Mouse (Mus musculus): ENCODE results near the gene Gm38100.

Gene Gm38100

DNA sequence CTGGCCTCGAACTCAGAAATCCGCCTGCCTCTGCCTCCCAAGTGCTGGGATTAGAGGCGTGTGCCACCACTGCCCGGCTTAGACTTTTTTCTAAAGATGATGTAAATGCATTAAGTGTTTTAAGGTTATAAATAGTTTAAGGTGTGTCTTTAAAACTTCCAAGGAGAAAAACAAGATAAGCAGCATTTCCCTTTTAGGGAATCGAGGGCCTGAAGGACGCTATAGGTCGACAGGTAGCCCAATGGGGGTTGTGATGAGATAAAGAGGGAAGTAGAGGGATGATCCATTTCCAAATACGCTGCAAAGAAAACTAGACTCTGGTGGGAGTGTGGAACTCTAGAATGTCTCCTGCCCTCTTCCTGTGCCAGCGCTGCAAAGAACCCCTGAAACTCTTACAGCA, at the start of gene Gm38100:
Gm38100 (plus strand) TSS at position 301 of the 400 bp plus-strand sequence.
- no peak for DNase-seq

DNA sequence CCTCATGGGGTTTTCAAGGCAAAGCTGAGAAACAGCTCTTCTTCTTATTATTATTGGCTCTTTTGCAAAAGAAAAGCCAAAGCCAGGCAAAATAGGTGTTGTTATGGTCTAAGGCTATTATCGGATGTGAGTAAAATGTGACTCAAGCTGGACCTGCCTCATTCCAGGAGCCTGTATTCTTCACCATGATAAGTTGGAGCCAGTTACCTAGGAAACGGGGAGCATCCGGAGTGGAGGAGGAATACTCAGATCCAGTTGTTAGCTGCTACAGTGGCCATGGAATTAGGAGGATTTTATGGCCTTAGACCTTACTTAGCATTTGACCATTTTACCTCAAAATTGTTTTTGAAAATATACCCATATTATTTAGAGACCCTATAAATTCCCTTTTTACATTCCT, 49.4 kb upstream of the Gm38100 start:
- no peak for DNase-seq

DNA sequence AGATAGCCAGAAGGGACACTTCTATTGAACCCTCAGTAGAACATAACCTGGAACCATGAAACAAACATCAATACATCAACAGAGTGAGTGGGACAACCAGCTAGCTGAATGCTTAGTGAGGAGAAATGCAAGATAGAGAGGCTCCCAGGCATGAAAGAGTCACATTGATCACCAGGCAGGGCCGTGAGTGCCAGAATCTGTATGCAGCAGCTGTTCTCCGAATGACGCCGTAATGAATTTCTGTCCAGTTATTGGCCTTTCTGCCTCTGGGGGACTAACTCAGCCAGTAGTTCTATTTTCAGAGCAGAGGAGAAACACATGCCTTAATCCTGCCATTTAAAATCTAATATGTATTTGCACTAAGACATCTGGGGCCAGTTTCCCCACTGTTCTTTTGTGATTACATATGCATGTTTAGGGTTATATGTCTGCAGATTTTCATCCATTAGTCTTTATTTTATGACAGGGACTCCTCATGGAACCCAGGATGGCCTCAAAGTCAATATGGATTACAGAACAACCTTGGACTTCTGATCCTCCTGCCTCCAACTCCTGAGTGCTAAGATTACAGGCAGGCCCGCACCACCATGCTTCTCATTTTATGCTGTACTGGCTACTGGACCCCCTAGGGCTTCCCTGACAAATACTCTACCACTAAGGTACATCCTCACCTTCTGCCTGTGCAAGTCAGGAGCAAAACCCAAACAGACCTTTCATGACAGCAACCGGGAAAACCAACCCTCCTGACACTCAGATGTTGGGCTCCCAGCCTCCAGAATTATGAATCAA, 47.9 kb upstream of the Gm38100 start:
- no peak for DNase-seq

DNA sequence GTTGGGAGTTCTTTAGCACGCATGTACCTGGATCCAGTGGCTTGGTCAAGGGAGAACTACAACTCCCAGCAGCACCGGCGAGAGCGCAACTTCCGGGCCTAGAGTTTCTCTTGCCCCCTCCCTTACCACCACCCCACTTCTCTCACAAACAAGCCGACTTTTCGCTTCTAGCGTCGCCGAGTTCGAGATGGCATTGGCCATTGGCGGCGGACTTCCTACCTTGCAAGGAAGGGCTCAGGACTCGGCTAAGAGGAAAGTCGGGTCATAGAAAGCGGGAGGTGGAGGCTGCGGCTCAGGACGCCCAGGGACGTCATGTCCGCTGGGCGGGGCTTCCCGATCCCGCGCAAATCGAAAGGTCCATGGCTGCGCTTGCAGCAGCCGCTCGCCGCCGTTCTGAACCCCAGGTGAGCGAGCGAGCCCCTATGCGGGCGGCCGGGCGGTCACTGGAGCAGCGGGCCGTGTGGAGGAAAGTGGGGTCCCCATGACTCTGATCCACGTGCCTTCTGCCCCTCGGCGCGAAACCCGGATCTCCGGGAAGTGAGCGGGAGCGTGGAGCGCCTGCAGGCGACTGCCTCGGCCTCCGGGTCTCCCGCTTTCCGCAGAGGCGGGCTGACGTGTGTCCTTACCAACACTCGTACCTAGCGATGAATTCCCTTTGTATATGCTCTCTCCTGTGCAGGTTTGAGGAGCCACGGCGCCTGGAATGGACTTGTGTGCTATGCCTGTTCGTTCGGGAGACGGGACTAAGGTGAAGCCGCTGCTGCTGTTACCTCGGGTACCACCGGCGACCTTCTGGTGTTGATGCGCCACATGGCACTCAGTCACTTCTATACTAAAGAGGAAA, 39.5 kb upstream of the Gm38100 start, which contains the start of gene Exo1:
Exo1 (plus strand) TSS at position 129 of the 844 bp plus-strand sequence.
- DNase-seq: peak; percentile 89 to 92

DNA sequence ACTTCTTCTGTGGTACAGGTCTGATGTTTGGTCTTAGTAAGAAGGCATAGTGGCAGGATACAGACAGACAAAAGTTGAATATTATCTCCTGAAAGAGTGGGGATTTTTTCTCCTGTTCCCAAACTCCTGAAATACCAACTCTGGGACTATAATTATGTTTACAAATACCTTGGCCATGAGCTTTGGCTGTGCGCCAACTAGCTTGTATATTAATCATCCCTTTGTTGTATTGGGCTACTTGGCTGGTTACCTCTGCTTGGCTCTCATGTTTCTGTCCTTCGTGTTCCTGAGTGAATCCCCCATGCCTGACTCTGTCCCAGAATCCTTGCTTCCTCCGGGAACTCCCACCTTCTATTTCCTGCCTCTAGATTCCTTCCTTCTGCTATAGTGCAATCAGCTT, 36.7 kb upstream of the Gm38100 start:
- DNase-seq: peak in 1 of 2 experiments; percentile 36

DNA sequence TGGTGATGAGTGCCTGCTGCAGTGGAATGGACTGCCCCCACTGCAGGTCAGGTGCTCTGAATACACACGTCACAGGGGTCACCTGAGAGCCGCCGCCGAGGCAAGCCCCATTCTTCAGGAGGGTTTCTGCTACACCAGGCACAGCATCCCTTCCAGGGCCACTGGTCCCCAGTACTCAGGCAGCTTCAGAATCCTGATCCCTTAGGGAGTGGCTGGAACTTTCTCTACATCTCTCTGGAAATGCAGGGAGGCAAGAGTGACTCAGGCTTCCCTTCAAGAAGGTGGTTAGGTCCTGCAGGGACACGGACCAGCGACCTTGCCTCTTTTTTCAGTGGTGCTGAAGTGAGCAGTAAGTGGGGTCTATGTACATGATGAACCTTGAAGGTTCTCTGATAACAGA, 26.9 kb upstream of the Gm38100 start:
- no peak for DNase-seq

DNA sequence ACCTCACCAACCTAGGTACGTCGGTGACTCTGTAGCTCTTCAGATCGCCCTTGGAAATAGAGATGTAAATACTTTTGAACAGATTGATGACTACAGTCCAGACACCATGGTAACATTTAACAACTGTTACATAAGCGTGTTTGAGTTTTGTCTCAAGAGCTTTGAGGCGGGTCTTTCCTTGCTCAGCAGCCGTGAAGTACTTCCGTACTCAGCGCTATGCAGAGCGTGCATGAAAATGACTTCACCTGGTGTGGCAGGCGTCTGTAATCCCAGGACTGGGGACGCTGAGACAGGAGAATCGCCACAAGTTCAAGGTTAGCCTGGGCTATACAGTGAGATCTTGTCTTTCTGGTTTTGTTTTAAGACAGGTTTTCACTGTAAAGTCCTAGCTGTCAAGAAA, 26.4 kb upstream of the Gm38100 start:
- DNase-seq: no peak

DNA sequence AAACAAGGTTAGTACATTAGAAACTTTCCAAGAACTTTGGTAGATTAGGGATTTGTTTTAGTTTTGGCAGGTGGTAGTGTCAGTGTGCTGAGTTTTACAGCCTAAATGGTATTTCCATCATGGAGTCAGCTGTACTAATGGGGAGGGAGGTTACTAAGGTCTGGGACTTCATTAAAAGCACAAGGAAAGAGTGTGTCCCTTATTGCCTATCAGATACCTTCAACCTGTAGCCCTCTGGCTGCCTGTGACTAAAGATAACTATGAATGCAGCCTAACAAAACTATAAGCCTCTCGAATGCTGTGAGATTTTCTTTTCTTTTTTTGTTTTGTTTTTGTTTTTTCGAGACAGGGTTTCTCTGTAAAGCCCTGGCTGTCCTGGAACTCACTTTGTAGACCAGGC, 8.9 kb upstream of the Gm38100 start:
- no peak for DNase-seq

DNA sequence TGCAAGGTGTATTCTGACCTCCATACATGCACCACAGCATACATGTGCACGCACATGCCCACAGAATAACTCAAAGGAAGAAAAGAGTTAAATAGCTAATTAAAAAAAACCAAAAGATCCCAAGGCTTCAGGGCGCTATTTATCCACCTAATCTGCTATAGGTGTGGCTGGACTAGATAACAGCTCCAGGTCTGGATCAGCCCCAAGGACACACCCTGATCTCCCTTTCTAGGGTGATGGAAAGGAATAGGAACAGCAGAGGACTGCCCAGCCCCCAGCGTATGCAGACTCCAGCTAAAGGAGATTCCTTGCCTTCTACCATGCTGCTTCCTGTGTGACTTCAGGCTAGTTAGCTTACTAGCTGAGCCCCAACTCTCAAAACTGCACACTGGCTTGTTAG, 8.1 kb upstream of the Gm38100 start:
- no peak for DNase-seq

DNA sequence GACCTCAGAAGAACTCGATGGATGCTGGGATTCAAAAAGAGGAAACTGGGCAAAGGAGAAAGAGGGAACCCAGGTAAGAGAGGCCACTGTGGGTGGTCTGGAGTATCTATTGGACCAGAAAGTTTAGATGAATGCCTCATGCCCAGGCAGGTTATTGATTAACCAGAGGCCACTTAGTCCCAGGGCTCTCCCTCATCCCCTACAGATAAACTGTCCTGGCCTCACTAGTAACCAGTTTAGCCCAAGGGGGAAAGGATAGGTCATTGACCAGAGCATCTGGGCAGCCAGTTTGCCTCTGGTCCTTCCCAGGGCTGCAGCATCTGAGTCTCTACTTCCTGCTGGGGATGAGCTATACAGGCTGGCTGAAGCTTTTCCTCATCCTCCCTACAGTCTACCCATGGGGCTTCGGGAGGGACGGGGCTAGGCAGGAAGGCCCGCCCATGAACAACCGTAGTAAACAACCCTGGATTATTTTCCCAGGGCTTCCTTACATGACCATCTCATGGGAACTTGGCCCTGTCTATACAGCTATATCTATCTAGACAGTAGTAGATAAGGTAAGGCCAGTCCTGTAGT, 6.3 kb upstream of the Gm38100 start:
- DNase-seq: no peak

DNA sequence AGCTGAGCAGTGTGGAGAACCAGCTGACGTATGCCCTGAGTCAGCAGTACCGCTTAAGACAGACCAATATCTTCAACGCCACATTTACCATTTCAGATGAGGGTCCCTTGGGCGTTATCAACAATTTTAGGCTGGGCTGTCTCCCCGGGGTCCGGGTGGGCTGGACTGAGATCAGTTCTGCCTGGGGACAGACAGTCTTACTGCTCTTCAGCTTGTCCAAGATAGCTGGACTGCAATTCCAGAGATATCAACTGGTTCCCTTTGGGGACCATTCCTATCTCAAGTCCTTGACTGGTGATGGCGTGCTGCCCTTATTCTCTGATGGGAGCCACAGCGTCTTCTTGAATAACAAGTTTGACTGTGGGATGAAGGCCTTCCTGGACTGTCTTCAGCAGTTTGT, 962 bp downstream of the Gm38100 start:
- DNase-seq: no peak

DNA sequence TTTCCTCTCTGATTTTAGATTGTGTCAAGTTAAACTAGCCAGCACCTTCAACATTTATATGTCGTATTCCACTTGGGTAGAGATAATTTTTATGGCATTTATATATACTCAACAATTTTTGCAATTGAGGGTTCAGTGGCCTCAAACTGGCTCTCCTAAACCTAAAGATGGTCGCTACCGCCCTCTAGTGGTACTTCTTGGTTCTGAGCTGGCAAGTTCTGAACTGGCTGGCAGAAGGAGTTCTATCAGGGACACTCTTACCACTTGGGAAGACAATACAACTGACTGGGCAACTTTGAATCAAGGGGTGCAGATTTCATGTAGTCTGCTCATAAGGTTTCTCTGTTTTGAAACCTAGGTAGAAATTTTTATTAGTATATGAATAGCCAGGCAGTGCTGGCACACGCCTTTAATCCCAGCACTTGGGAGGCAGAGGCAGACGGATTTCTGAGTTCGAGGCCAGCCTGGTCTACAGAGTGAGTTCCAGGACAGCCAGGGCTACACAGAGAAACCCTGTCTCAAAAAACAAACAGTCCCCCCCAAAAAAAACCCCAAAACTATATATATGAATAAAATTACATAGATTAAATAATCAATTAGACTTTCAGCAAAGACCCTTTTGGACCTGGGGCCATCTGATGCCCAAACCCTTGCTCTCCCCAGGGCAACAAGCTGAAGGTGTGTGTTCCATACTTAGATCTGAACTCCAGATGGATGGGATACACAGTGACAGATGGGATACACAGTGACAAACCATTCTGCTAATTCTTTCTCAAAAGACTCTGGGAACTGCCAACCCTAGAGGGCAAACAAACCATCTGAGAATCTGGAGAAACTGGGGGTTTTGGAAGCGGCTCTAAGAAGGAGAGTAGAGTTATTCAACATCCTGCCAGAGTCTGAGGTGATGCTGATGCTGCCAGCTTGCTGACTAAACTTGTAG, 4.0 kb downstream of the Gm38100 start:
- peak; percentile 57 to 86 for DNase-seq

DNA sequence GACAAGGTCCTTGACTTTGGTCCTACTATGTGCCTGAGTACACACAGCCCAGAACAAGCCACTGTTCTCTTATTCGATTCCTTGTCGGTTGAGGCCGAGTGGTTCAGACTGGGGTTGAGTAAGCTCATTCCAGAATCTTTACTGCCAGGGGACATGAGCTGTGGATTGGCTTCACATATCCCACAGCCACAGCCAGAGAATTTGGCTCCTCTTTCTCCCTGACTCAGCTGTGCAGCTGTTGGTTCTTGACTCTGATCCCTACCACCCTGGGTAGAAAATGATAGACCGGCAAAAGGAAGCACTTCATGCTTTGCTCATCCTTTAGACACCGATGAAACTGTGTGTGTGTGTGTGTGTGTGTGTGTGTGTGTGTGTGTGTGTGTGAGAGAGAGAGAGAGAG, 11.3 kb downstream of the Gm38100 start:
- DNase-seq: no peak

DNA sequence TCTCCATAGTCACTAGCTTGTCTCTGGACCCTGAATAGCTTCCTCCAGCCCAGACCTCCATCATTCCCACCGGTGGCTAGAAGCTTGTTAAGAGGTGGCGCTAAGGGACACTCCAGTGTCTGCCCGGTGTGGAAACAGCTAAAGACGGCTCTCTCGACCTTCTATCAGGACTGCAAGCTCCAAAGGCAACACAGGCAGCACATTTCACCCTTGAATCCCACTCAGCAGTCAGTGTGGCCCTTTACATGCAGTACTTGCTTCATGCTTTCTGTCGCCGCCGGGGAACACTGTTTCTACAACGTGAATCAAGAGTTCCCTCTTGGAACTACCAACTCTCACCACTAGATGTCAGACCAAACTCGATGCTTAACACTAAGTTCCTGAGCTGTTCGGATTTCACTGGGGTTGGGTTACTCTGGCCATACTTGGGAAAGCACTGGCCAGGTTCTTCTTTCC, 16.2 kb downstream of the Gm38100 start:
- peak in 1 of 2 experiments; percentile 77 for DNase-seq

DNA sequence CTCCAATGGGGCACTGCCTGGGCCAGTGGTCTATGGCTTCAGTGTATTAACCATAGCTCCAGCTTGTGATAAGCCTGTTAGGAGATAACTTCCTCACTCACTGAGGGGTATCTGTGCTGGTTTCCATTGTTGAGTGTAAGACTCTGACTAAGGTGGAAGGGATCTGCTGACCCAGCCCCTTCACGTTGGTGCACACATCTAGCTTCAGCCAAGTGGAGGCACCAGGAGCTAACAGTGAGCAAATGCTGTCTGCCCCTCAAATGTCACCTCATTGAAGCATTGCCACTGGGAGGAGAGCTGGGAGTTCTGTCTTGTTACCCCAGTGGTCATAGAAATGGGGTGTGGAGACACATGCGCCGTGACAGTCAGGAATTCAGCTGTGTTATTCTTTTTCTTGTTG, 18.6 kb downstream of the Gm38100 start:
- DNase-seq: no peak

DNA sequence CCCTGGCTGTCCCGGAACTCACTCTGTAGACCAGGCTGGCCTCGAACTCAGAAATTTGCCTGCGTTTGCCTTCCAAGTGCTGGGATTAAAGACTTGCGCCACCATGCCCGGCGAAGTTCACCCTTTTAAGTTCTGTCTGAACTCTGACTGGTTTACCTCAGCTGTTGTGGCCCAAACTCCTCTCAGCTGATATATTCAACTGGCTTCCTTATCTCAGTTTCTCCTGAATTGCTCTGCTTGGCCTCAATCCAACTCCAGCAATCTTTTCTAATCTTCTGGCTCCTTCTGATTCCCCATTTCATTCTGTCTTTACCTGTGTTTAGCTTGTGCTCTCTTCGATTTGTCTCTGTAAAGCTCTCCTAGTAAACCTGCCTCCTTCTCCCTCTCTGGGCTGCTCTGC, 23.0 kb downstream of the Gm38100 start:
- DNase-seq: no peak

DNA sequence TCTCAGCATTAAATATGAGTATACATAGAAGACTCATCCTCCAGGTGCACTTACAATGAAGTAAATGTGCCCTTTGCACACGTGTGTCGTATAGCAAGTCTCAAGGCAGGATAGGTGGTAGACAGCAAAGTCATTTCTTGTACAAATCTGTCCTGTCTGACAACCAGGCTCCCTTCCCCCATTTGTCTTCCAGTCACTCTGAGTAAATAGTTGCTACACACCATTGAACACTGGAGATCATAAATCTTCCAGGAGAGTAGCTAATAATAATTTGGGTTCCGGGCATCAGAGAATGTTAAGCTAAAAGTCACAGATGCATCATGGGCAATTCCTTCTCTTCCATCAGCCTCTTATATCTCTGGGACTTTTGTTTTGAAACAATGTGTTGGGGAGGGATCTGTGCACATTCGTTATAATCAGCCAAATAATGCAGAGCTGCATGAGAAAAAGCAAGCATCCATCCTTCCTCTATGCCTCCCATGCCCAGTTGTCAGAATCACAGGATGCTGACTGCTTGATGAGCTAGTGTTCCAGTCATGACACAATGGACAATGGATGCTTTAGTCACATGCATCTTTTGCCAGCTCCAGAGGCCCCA, 26.7 kb downstream of the Gm38100 start:
- no peak for DNase-seq

DNA sequence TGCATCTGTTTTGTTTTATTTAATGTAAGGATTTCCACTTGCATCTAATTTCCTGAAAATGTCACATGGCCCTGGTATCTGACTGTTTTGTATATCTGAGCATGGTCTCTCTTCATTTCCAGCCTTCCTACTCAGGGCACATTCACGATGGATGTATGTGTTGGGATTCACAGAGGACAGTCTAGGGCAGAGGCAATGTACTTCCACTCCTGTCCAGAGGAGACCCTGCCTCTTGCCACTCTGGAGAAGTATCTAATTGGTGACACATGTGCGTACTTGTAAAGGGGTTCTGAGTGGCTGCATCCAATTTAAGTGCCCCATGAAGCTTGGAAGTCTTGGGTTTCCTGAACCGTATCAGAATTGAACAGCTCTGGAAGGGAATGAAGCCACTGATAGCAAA, 30.3 kb downstream of the Gm38100 start:
- DNase-seq: no peak

DNA sequence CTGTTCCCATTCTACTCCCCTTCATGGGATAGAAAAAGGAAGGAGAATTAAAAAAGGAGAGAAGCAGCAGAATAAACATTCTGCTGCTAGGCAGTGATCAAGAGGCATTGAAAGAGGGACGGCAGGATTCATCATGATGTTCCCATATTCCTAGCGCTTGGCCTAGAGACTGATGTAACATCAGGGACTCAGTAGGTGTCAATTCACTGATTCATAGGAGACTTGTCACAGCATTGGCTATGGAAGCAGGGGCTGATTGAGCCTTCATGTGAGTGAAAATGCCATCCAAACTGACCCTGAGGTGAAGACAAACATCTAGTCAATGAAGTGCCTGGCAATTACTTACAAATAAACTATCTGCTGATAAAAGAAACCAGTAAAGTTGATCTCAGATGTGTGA, 30.7 kb downstream of the Gm38100 start:
- DNase-seq: no peak

DNA sequence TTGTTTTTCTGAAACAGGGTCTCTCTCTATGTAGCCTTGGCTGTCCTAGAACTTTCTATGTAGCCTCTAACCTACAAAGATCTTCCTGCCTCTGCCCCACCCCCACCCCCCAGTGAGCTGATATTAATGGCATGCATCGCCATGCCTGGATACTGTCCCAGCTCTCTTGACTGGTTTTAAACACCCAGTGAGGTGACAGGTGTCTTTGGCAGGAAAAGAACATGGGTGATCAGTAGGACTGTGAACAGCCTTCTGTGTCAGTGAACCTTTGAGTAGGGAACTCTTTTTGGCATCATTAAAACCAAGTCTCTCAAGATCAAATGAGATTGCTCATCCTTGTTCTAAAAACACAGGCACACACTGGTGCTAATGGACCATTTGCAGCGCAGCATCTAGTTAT, 41.7 kb downstream of the Gm38100 start:
- no peak for DNase-seq

DNA sequence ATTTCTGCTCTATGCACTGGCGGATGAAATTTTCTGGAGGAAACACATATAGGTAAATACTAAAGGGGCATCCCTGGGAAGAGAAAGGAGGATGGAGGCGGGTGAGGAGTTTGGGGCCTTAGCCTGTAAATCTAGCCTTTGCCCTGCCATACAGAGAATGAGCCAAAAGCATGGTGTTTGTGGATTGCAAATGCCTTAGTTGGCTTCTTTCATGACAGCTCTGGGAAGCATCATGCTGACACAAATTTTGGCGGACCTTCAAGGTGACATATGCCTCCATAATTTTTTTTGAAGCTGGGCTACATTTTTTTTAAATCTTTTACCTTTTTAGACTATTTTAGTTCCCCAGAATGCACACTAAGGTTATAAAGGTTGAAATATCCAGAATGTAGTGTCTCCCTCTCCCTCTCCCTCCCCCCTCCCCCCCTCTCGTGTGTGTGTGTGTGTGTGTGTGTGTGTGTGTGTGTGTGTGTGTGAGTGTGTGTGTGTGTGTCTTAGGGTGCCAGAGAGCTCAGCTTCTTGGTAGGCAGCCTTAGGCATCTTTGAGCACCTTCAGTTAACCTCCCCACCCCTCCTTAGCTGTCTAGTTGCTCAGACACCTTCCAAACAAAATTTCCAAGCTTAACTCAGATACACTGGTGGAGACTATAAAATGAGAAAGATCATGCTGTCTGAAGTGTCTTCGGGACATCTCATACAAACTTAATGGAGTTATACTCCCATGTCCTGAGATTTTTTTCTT, 47.0 kb downstream of the Gm38100 start:
- DNase-seq: no peak
